Mouse (Mus musculus) erythroblast, adult 5-6 weeks (primary cell): Measurements from ENCODE around the gene Krtap28-10. TPM values are rescaled to one million over a fixed set of nuclear protein-coding genes. Genes with fewer than 3 reads are reported as not detected.

Experiments used
- ATAC-seq: replicated peaks from 2 replicates; pipeline ENCODE4 v1.8.0; 2016; ENCODE audit warnings: moderate number of reproducible peaks, mild to moderate bottlenecking, moderate TSS enrichment, inconsistent platforms; ENCODE audit not compliant: poor library complexity, low FRiP score, severe bottlenecking
- total RNA-seq, 2 experiments: library from RNA; stranded (forward) in 1 of 2; stranded (reverse) in 1 of 2; fragments of 150-400 nt in 1 of 2; fragments of 200-764, 138-1000 nt in 1 of 2; gene quantifications; 2 replicates each; pipeline versions ENCODE4 v1.2.3 to v1.2.4; 2015 to 2017; ENCODE audit warnings: low replicate concordance in 2 of 2

Gene Krtap28-10
- not detected in 2 replicates for total RNA-seq (2015; ENCODE audit: low replicate concordance)
- not detected in 2 replicates for total RNA-seq (2017; ENCODE audit: low replicate concordance)

DNA sequence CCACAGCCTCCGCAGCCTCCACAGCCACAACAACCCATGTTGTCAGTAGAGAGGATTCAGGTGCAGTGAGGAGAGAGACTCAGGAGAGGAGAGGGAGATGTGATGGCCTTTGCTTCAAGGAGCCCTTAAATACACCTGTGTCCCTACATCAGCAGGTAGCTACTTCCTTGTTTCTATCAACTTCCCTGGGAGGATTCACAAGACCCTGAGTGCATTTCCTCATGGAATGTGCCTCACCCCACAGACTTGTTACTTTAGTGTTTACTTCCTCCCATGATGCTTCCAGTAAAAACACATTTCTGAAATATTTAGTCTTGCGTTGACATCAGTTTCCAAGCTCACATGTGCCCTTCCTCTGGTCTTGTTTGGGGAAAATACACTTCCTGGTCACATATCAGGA lies at the start of gene Krtap28-10:
TSS of gene Krtap28-10 (minus strand) at position 101 of the 400 bp plus-strand sequence.
- no peak for ATAC-seq

DNA sequence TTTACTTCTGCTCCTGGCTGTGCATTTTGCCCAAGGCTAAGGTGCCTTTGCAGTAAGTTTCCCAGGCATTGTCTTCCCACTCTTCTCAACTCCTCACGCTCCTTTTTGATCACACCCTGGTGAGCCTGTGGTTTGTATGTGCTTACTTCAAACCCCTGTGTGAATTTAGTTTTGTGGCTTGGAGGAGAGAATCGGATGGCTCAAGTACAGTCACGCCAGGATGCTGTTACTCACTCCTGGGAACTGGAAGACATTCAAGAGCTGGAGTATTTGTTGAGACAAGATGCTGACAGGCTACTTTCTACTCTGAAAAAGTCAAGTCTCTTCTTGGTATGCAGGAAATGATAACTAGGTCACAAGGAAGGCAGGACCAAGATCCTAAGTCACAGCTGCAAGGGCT lies 49.0 kb upstream of the Krtap28-10 start:
- no peak for ATAC-seq

DNA sequence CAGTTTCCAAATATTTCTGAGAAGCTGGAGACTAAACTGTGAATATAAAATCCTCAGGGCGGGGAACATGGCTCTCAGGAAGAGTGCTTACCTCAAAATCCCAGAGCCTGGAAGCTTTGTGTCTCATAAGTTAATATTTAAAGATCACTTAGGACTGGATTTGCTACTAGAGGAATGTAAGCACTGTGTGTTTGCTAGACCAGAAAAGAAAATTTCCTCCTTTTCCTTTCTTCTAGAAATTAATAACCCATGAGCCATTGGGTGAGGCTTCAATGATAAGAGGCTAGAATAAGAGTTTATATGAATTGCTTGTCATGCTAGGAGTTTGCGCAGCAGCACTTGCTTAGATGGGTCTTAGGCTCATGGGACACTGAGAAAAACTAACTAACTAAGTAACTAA lies 42.5 kb upstream of the Krtap28-10 start:
- ATAC-seq, result no peak

DNA sequence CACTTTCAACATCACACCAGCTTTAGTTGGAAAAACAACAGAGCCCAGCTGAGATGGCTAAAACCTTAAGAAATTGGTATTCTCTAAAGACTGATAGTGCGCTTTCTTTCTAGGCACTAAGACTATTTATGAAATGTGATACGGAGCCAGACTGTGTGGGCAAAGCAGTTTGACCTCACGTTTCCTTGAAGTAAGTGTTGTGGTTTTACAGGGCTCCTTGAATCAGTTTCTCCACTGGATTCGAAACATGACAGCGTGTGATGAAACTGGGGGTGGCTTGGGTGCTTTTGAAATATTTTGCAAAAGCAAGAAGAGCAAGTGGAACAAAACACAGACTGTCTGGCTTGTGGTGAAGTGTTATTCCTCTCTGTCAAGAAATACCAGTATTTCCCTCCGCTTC lies 34.7 kb upstream of the Krtap28-10 start:
- no peak for ATAC-seq

DNA sequence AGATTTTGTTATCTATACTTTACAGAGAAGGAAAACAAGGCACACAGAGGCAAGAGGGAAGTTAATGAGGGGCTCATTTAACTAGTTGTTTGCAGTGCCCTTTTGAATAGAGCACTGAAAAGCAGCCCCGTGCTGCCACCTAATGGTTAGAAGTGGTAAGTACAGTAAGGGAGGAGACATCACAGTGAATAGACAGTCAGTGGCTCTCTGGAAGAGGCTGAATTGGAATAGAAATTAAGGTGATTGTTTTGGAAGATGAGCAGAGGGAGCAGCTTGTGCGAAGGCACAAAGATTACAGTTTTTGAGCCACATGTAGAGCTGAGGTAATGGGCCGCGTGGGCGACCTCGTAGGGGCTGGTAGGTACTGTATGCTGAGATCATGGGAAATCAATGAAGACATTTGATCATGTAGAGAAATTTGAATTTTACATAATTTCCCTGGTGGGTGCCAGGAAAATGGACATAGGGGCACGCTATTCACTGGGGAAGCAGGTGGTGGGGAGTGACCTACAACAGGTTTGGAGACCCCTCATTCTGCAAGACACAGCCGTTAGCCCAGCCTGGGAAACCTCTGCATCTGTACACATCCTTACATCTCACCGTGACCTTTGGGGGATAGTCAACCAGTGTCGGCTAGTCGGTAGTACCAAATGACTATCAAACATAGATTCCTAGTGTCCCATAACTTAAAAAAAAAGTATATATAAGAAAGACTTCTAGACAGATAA lies 34.1 kb upstream of the Krtap28-10 start:
- ATAC-seq, result 0 out of 2 replicates have a peak, but pooled peaks have one; percentile 65

DNA sequence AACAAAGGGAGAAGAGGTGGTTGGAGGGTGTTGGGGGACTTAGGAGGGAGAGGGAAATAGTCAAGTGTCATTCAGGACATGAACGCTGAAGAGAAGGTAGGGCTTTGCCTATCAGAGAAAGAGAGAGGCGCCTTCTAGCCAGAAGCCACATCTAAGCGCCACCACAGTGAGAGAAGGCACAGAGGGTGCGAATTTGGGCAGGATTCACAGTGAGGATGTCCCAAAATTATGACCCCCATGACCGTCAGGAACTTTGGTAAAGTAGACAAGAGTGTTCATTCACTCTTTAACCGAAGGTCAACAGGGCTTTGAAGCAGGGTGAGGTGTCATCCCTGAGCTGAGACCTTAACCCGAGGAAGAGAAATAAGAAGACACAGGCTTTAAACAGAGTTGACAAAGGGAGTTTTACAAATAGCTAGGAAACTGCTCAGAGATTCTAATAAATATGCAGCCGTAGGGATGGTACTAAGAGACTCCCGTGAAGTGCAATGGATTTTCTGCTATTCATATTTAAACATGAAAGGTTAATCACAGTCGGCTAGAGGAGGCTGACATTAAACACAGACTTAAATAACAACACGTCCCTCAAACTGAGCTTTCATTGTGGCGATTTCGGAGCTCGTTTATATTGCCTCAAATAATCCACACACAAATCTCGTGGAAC lies 33.4 kb upstream of the Krtap28-10 start:
- no peak for ATAC-seq

DNA sequence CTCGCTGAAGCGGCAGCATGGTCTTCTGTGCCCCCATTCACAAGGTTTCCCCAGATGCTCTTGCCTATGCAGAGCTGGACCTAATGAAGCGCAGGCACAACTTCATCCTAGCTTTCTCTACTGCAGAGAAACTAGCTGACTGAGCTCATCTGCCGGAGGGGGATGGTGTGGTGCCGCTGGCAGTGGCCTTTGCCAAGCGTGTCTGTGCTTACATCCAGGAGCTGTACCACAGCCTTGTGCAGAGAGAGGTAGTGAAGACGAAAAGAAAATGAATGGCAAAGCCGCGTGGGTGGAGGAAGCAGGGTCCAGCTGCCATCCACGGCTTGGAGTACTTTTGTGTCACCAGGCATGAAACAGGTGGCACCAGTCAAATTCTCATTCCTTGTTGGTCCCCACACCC lies 24.9 kb upstream of the Krtap28-10 start:
- no peak for ATAC-seq

DNA sequence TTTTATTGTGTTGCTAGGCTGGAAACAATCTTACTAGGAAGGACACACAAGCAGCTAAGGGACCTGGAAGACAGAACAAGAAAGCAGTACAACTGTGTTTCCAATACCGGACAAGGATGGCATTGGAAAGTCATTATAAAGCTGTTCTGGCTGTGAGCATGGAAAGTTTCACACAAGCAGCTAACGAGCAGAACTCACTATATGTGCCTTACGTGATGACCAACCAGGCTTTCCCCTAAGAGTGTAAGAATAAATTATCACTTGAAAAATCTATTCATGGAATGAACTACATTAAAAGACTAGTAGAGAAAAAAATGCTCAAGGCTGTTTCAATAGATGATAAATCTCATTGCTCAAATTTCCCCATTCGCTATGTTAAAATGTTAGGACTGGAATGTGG lies 24.3 kb upstream of the Krtap28-10 start:
- no peak for ATAC-seq

DNA sequence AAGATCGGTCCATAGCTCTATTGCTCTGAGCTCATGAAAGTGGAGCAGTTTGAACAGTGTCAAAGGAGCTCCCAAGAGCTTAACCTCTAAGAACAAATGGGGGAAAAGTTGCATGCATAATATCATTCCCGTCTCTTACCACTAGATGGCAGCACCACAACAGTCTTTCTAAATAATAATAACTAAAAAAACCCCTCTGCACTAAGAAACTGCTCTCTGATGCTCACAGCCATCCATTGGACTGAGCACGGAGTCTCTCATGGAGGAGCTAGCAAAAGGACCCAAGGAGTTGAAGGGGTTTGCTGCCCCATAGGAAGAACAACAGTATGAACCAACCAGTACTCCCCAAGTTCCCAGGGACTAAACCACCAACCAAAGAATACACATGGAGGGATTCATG lies 22.6 kb upstream of the Krtap28-10 start:
- no peak for ATAC-seq

DNA sequence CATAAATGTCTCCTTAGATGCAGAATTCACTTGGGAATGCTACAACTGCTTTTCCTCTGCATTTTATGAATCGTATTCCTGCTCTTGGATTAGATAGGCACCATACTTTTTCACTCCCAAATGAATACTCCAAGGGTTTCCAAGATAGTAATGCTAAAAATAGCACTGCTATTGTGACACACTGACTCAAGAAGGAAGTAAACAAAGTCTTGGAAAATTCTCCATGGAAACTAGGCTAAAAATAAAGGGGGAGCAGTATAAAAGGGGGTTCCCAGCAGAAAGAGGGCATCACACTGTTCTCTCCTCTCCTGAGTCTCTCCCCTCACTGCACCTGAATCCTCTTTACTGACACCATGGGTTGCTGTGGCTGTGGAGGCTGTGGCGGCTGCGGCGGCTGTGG lies 18.4 kb upstream of the Krtap28-10 start, which contains the start of gene Krtap28-13:
TSS of gene Krtap28-13 (plus strand) at position 288 of the 400 bp plus-strand sequence.
- ATAC-seq, result no peak

DNA sequence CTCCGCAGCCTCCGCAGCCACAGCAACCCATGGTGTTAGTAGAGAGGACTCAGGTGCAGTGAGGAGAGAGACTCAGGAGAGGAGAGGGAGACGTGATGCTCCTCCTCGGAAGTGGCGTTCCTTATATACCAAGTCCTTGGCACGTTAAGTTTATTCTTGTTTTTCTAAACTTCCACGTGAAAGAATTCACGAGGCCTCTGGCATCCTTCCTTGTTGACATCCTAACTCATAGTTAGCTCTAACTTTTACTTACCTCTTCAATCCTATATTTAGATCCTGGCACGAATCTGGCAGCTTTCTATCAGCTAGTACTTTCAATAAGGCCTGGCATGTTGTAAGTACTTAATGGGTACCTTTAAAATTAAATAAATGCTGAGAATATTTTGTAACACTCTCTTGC lies 17.0 kb upstream of the Krtap28-10 start, which contains the start of gene A030005K14Rik:
TSS of gene A030005K14Rik (minus strand) at position 101 of the 400 bp plus-strand sequence.
- ATAC-seq, result no peak

DNA sequence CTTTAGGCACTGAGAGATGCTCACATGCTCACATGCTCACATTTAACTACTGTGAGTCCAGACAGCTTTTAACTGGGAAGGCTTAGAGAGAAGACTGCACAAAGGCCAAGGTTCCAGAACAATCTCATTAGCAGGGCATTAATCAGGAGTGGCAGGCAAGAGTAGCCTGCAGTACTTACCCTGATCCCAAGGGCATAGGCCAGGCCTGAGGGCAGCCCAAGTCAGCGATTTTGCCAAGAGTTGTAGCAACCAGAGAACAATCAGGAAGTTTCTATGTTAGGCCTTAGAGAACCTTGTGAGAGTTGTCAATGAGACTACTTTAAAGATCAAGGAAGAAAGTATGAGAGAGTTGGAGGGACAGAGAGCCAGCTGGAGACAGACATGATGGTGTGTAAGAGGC lies 16.2 kb upstream of the Krtap28-10 start:
- no peak for ATAC-seq

DNA sequence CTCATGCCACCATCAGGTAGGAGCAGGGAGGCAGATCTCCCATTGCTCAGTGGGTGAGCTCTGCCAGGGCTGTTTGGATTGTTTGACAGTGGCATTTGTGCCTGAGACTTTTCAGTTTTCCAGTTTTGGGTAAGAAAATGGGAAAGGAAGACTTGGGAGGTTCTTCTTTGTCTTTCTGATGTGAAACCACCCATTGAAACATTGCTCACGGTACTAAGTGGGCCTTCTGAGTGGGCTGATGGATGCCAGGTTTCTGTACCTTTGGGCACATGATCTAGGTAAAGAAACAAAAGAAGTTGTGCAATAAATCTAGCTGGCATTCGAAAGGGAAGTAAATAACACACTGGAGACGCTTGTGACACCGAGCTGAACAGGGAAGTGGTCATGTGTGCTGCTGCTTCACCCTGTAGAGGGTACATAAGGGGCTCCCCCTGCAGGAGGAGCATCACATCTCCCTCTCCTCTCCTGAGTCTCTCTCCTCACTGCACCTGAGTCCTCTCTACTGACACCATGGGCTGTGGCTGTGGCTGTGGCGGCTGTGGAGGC lies 2.7 kb upstream of the Krtap28-10 start, which contains the start of gene Gm47969:
TSS of gene Gm47969 (plus strand) at position 51 of the 546 bp plus-strand sequence.
- no peak for ATAC-seq

DNA sequence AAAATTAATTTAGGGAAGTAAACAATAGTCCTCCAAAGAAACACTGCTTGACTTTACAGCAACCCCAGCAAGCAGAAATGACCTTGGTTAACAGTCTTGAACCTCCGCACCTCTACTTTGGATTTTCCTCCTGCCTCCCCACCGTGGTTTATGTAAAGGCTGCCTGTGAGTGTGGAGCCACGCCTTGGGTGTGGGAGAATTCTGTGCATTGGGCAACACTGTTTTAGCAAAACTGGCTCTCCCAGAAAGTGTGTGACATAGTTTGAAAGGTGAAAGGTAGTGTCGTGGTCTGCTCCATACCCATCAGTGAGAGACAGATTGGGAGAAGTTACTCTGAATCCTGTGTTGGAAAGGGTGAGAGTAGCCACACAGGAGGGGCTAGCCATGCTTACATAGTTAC lies 3.2 kb downstream of the Krtap28-10 start:
- no peak for ATAC-seq

DNA sequence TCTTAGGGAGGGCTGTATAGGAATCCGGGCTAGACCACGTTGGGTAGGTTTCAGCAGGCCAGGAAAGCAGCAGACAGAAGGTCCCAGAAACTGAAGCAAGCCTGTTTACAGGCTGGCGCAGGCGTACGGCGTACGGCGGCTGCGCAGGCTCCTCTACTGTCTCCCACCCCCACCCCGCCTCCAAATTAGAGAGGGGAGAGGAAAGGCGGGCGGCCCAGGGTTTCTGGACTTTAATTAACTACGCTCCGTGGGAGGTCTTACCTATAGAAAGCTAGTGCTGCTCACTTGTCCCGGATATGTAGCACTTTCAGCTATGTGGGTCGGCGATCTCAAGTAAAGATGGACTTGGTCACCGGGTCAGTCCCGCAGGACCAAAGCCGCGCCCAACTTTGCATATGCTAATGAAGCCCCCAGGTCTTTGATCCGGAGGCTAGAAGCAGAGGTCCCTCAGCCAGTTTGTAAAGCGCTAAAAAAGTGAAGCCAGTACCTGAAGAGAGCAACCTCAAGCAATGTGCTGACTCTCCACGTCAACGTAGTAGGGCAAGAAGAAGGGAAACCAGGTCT lies 4.1 kb downstream of the Krtap28-10 start, which contains the start of gene Slc19a3:
TSS of gene Slc19a3 (minus strand) at position 340 of the 564 bp plus-strand sequence.
- ATAC-seq, result no peak

DNA sequence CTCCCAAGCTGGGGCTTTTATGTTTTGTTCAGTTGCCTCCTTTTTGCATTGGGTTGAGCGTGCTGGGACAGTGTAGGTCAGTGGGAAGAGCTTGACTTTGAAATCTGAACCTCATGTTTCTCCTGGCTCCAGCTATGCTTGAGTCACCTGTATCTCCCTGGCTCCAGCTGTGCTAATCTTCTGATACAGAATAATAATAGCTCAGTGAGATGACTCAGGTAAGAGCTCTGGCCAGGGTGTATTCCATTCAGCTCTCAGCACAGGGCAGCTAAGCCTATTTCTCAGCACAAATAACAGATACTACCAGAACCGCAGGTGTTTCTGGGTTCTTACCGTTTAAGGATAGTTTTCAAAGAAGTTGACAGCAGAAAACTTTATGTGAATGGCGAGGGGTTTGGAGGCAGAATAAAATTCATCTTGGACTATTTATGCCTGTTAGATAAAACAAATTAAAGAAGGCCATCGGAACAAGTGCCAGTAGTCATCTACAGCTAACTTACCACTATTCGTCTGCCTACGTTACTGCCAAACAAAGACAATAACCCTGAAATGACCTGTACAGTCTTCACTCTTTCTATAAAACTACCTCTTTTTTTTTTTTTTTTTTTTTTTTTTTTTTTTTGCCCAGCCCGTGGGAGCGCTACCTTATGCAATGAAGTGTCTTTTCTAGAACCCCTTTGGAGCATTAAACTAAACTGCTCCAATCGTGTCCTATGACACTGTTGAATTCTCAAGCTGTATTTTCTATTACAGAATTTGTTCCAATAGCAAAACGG lies 5.2 kb downstream of the Krtap28-10 start:
- ATAC-seq, result no peak

DNA sequence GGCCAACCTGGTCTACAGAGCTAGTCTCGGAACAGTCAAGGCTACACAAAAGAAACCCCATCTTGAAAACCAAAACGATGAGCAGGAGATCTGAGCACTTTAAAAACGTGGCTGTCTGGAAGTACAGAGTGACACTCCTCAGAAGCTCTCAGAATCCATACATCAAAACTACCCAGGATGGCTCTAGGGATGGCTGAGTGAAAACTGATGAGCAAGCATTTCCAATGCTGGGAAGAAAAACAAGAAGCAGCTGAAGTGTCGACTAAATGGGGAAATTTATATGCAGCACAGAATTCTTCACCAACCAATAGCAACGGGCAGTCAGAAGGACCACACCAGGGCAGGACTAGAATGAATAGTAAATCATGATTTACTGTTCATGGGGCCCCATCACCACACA lies 7.8 kb downstream of the Krtap28-10 start:
- no peak for ATAC-seq

DNA sequence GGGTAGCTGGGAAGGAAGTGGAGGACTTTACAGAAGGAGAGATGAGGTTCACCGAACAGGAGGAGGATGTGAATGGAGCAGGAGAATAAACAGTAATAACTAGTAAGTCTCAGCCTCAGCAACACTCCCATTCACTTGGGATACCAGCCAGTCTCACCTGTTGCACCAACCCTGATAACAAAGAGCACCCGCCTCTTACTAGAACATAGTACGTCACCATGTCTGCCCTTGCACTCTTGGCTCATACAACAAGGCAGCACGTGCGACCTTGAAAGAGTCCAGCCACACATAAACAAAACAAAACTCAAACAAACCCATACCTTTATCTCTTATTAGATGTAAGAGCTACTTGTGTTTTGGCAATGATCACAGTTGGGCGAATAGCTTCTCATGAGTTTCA lies 9.8 kb downstream of the Krtap28-10 start:
- no peak for ATAC-seq

DNA sequence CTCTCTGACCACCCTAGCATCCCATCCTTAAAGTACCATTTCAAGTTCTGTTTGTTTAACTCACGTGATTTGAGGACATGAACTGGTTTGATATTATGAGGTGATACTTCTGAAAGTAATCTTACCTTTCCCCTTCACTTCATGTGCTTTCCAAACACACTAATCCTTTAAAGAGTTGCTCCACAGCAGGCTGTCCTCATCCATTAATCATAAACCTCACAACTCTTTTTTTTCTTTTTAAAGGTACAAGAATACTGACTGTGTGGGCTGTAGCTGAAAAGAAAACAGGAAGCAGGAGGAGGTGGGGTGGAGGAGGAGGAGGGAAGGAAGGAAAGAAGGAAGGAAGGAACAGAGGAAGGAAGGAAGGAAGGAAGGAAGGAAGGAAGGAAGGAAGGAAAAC lies 10.3 kb downstream of the Krtap28-10 start:
- no peak for ATAC-seq

DNA sequence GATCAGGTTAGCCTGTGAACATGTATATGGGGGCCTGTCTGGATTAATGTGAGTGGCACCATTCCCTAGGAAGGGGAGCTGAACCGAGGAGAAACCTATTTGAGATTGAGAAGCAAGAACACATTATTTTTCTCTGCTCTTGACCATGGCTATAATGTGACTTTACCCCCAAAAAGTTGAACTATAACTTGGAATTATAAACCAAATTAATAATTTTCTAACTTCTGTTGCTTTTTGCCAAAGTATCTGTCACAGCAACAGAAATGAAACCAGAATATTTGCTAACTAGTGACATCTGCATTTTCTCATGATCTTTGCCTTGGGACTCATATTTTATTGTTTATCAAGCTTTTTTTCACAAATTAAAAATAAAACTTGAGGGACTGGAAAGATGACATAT lies 25.7 kb downstream of the Krtap28-10 start:
- no peak for ATAC-seq
